Mouse (Mus musculus): ENCODE measurements around the gene Clptm1l.
A peak's percentile ranks its signal among the peaks of the same experiment; 100 is the strongest.

Clptm1l gene

DNA sequence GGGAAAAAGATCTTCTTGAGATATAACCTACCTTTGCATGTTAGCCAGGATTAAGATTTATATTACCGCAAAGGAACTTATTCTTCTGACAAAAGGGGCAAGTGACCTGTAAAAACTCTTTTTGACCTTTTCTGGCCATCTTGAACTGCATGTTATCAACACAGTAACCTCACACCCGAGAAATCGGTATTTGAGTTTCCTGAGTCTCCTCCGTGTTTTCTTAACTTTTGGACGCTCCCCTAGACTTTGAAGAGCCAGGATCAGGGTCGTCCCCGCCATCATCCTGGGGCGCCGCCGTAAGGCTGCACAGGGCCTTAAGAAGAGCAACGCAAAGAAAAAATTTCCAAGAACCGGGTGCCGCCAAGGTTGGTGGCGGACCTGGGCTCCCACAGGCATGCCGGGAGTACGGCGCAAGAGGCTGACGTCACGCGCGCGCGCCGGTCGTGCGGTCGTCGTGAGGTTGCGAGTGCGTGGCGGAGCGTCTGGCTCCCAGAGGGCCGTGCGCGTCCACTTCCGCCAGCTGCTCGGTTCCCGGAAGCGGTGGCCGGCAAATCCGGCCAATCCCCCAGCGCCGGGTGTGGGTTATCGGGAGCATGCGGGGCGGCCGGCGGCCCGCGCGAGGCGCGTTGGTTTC lies at the start of gene Clptm1l:
Gene Clptm1l, plus strand, starts transcription at position 485 of the 634 bp plus-strand sequence.
- Histone ChIP-seq H3K36me3 (ENCODE audit: control insufficient read depth, insufficient read depth, low read length, poor library complexity, severe bottlenecking) (no peaks in the 10 kb centered on the region; the same call in 1 of the 2 replicates), H3K27me3 (ENCODE audit: control insufficient read depth, insufficient read depth, low read length, poor library complexity, severe bottlenecking) (no peaks in the 10 kb centered on the region)
- peak; percentile 94 for DNase-seq (ENCODE audit: low read depth, low spot score)

DNA sequence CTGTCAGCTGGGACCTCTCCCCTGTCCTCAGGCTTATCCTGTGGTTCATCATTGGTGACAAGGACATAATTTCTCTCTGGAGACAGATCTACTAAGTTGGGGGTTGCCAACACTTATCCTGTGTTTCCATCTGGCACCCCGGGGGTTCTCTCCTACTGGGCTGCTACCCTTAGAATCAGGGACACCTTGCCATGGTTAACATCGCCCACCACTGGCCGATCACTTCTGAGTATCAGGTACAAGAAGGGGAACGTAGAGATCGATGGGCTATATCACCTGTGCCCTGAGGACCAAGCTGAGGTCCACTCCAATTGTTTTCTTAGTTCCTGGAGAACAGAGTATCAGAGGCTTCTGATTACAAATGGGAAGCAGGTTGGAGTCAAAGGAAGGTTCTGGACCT lies 39.6 kb upstream of the Clptm1l start:
- H3K27me3 ChIP-seq (ENCODE audit: control insufficient read depth, insufficient read depth, low read length, poor library complexity, severe bottlenecking), result no peaks in the 10 kb centered on the region
- no peak for DNase-seq (ENCODE audit: low read depth, low spot score)
- no peaks in the 10 kb centered on the region for H3K36me3 ChIP-seq (ENCODE audit: control insufficient read depth, insufficient read depth, low read length, poor library complexity, severe bottlenecking)

DNA sequence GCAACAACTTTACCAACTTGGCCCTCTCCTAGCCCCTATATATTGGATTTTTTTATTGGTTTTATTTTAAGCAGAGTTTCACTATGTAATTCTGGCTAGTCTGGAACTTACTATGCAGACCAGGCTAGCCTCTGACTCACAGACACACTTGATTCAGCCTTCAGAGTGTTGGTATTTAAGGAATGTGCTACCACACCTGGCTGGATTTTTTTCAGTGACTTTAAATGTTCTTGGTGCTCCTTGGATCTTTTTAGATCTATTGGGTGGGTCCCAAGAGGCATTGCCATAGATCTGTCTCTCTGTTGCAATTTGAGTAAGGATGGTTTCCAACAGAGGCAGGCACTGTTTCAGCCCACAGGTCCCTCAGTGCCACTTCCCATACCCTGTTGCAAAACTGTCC lies 28.8 kb upstream of the Clptm1l start:
- no peak for DNase-seq (ENCODE audit: low read depth, low spot score)
- H3K27me3 ChIP-seq (ENCODE audit: control insufficient read depth, insufficient read depth, low read length, poor library complexity, severe bottlenecking), result no peaks in the 10 kb centered on the region
- H3K36me3 ChIP-seq (ENCODE audit: control insufficient read depth, insufficient read depth, low read length, poor library complexity, severe bottlenecking), result no peaks in the 10 kb centered on the region

DNA sequence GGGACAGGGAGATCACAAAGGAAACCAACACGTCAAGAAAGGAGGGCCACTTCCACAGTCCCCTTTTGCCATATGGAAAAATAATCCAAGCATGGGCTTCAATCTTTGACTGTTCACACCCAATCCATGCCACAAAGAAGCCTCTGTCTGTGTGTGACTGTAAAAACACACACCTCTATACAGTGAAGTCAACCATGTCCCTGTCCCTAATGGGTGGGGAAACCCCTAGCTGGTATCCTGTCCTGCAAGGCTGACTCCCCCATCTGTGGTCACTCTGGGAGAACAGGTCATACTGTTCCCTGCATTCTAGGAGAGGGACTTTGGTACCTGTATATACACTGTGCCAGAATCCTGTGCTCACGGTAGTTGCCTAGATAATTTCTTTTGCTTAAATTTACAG lies 26.5 kb upstream of the Clptm1l start:
- Histone ChIP-seq H3K27me3 (ENCODE audit: control insufficient read depth, insufficient read depth, low read length, poor library complexity, severe bottlenecking) (peaks cover under 1% of the 10 kb centered on the region; the same call in 1 of the 2 replicates), H3K36me3 (ENCODE audit: control insufficient read depth, insufficient read depth, low read length, poor library complexity, severe bottlenecking) (no peaks in the 10 kb centered on the region)
- DNase-seq (ENCODE audit: low read depth, low spot score), result no peak

DNA sequence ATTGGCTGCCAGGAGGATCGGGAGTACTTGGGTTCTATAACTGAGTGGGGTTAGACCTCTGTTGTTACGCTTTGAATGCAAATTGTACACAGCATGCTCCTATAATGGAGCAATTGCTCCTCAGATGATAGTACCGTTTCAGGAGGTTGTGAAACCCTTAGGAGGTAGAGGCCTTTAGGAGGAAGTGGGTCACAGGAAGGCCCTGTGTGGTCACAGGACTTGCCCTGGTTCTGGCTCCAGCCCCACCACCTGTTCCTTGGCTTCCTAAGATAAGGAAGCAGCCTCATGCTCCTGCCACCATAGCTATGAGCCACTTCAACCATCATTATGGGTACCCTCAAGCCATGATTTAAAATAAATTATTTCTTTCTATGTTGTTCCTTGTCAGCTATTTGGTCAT lies 12.3 kb upstream of the Clptm1l start:
- no peak for DNase-seq (ENCODE audit: low read depth, low spot score)
- no peaks in the 10 kb centered on the region for H3K27me3 ChIP-seq (ENCODE audit: control insufficient read depth, insufficient read depth, low read length, poor library complexity, severe bottlenecking)
- no peaks in the 10 kb centered on the region for H3K36me3 ChIP-seq (ENCODE audit: control insufficient read depth, insufficient read depth, low read length, poor library complexity, severe bottlenecking)

DNA sequence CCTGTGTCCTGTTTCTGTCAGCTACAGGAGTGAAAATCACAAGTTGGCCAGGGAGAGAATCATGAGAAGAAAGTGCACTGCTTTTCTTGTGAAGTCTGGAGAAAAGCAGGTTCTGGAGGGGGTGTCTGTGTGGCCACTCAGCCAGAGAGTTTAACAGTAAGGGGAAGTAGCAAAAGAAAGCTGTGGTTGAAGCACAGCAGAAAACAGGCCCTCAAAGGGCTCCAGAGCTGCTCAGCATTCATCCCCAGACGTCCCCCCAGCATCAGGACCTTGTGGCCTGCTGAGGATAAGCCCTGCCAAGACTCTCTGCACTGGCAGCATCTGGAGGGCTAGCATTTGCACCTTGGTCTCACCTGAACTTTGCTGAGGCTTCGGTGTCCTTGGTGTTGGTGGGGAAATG lies 11.3 kb upstream of the Clptm1l start:
- no peak for DNase-seq (ENCODE audit: low read depth, low spot score)
- Histone ChIP-seq H3K36me3 (ENCODE audit: control insufficient read depth, insufficient read depth, low read length, poor library complexity, severe bottlenecking) (no peaks in the 10 kb centered on the region), H3K27me3 (ENCODE audit: control insufficient read depth, insufficient read depth, low read length, poor library complexity, severe bottlenecking) (no peaks in the 10 kb centered on the region)

DNA sequence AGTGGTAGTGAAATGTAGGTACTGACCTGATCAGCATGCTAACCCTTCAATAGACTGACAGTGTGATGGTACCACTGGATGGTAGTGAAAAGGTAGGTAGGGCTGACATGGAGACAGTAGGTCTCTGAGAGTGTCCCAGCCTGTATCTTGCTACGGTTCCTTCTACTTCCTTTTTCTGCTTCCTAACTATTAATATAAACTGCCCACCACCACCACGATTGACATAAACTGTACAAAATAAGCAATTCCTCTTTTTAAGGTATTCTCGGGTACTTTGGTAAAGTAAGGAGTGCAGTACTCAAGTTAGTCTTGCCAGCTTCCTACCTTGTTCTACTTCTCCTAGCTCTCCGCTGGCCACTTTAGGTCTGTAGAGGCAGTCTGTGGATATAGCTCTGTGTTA lies 7.5 kb upstream of the Clptm1l start:
- Histone ChIP-seq H3K36me3 (ENCODE audit: control insufficient read depth, insufficient read depth, low read length, poor library complexity, severe bottlenecking) (no peaks in the 10 kb centered on the region), H3K27me3 (ENCODE audit: control insufficient read depth, insufficient read depth, low read length, poor library complexity, severe bottlenecking) (no peaks in the 10 kb centered on the region)
- no peak for DNase-seq (ENCODE audit: low read depth, low spot score)

DNA sequence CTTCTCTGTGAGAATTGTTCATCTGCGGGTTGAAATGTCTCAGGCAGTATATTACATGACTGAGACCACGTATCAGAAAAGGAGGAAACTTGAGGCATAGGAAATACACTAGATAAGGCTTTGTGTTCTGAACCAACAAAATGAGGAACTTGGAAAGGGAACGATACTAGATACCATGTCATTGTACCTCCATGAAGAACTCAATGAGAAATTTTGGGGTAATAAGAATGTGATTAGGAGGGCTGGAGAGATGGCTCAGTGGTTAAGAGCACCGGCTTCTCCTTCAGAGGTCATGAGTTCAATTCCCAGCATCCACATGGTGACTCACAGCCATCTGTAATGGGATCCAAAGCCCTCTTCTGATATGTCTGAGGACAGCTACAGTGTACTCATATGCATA lies 3.6 kb upstream of the Clptm1l start:
- Histone ChIP-seq H3K36me3 (ENCODE audit: control insufficient read depth, insufficient read depth, low read length, poor library complexity, severe bottlenecking) (no peaks in the 10 kb centered on the region), H3K27me3 (ENCODE audit: control insufficient read depth, insufficient read depth, low read length, poor library complexity, severe bottlenecking) (no peaks in the 10 kb centered on the region)
- DNase-seq (ENCODE audit: low read depth, low spot score), result peak; percentile 16

DNA sequence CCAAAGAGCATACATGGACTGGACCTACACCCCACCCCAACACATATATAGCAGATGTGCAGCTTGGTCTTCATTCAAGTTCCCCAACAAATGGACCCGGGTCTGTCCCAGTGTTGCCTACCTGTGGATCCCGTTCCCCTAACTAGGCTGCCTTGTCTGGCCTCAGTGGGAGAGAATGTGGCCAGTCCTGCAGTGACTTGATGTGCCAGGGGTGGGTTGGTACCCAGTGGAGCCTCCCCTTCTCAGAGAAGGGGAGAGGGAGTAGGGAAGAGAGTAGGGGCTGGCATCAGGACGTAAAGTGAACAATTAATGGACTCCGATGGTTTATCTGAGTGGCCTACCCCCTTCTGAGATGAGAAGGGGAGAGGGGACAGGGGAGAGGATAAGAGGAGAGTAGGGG lies 760 bp upstream of the Clptm1l start:
- Histone ChIP-seq H3K27me3 (ENCODE audit: control insufficient read depth, insufficient read depth, low read length, poor library complexity, severe bottlenecking) (no peaks in the 10 kb centered on the region), H3K36me3 (ENCODE audit: control insufficient read depth, insufficient read depth, low read length, poor library complexity, severe bottlenecking) (no peaks in the 10 kb centered on the region; the same call in 1 of the 2 replicates)
- no peak for DNase-seq (ENCODE audit: low read depth, low spot score)

DNA sequence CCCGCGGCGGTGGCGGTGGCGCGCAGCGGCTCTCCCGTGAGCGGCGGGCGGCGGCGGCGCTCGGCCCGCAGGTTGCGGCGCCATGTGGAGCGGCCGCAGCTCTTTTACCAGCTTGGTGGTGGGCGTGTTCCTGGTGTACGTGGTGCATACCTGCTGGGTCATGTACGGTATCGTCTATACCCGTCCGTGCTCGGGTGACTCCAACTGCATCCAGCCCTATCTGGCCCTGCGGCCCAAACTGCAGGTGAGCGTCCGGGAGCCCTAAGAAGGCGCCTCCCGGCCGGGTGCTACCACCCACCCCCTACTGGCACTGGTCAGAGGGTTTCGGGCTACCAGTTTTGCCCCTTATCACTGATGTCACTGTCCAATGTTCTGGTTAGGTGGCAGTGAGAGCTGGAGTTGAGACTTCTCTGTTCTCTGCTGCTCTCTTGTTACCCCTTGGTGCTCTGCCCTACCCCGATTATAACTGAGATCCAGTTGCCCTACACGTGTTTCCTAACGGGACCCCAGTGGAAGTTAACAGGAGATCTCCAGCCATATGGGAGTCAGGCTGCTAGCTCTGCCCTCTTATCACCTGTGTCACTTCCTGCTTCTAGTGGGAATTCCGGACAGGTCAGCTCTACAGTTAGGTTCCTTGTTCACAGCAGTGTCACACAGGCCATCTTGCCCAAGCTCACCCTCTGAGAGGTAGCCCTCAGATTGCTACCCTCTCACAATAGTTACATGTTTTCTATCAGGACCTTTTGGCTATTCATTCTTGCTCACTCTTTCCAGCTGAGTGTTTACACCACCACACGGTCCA lies 551 bp downstream of the Clptm1l start:
- Histone ChIP-seq H3K27me3 (ENCODE audit: control insufficient read depth, insufficient read depth, low read length, poor library complexity, severe bottlenecking) (no peaks in the 10 kb centered on the region), H3K36me3 (ENCODE audit: control insufficient read depth, insufficient read depth, low read length, poor library complexity, severe bottlenecking) (peaks cover 2% of the 10 kb centered on the region)
- no peak for DNase-seq (ENCODE audit: low read depth, low spot score)

DNA sequence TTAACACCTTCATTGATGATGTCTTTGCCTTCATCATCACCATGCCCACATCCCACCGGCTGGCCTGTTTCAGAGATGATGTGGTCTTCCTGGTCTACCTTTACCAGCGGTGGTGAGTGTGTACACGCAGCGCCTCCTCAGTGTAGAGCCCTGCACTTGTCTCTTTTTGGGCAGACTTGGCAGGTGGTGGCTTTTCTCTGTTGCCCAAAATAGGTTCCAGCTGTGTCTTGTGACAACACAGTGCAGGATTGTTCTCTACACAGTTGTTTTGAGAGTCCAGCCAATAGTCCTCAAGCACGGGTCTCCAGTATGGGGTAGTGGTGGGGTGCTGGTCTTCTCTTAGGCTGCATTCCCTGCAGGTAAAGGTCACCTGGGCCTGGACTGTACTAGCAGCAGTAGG lies 14.6 kb downstream of the Clptm1l start:
- H3K36me3 ChIP-seq (ENCODE audit: control insufficient read depth, insufficient read depth, low read length, poor library complexity, severe bottlenecking), result peaks cover 8% of the 10 kb centered on the region
- no peak for DNase-seq (ENCODE audit: low read depth, low spot score)
- H3K27me3 ChIP-seq (ENCODE audit: control insufficient read depth, insufficient read depth, low read length, poor library complexity, severe bottlenecking), result no peaks in the 10 kb centered on the region

DNA sequence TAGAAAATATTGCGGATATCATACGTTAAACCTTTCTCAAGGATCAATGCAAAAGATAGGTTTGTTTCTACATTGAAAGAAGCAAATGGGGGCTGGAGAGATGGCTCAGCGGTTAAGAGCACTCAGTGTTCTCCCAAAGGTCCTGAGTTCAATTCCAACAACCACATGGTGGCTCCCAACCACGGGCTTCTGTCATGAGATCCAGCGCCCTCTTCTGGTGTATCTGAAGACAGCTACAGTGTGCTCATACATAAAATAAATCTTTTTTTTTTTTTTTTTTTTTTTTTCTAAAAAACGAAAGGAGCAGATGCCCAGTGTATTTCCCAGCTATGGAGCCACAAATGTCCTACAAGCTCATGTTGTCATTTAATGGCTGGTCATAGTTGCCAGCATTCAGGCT lies 16.8 kb downstream of the Clptm1l start:
- H3K36me3 ChIP-seq (ENCODE audit: control insufficient read depth, insufficient read depth, low read length, poor library complexity, severe bottlenecking), result peaks cover 5% of the 10 kb centered on the region
- peak; percentile 52 for DNase-seq (ENCODE audit: low read depth, low spot score)
- H3K27me3 ChIP-seq (ENCODE audit: control insufficient read depth, insufficient read depth, low read length, poor library complexity, severe bottlenecking), result no peaks in the 10 kb centered on the region

DNA sequence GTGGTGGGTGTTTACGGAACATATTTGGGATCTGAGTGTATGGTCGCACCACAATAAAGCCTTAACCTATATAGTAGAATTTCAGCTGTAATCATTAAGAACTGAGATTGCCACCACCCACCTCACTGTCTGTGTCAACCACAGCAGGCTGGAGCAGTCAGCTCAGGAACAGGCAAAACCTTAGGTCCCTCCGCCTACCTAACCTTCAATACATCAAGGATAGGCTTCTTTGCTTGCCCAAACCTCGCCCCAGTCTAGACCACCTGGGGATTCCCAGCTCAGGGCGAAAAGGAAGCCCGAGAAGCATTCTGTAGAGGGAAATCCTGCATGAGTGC lies 22.6 kb downstream of the Clptm1l start:
- DNase-seq (ENCODE audit: low read depth, low spot score), result no peak
- no peaks in the 10 kb centered on the region for H3K27me3 ChIP-seq (ENCODE audit: control insufficient read depth, insufficient read depth, low read length, poor library complexity, severe bottlenecking)
- H3K36me3 ChIP-seq (ENCODE audit: control insufficient read depth, insufficient read depth, low read length, poor library complexity, severe bottlenecking), result peaks cover 3% of the 10 kb centered on the region; the same call in 1 of the 2 replicates

DNA sequence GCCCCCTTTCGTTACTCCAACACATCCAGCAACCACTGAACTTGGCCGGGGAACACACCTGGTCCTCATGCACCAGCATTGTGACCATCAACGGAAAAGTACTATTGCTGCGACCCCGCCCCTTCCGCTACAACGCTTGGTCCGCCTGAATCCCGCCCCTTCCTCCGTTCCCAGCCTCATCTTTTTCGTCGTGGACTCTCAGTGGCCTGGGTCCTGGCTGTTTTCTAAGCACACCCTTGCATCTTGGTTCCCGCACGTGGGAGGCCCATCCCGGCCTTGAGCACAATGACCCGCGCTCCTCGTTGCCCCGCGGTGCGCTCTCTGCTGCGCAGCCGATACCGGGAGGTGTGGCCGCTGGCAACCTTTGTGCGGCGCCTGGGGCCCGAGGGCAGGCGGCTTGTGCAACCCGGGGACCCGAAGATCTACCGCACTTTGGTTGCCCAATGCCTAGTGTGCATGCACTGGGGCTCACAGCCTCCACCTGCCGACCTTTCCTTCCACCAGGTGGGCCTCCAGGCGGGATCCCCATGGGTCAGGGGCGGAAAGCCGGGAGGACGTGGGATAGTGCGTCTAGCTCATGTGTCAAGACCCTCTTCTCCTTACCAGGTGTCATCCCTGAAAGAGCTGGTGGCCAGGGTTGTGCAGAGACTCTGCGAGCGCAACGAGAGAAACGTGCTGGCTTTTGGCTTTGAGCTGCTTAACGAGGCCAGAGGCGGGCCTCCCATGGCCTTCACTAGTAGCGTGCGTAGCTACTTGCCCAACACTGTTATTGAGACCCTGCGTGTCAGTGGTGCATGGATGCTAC lies 23.1 kb downstream of the Clptm1l start, which contains the start of gene Tert:
Gene Tert, plus strand, starts transcription at position 167 of the 805 bp plus-strand sequence.
- no peaks in the 10 kb centered on the region for H3K27me3 ChIP-seq (ENCODE audit: control insufficient read depth, insufficient read depth, low read length, poor library complexity, severe bottlenecking)
- DNase-seq (ENCODE audit: low read depth, low spot score), result peak; percentile 70
- H3K36me3 ChIP-seq (ENCODE audit: control insufficient read depth, insufficient read depth, low read length, poor library complexity, severe bottlenecking), result peaks cover 1% of the 10 kb centered on the region; the same call in 1 of the 2 replicates

DNA sequence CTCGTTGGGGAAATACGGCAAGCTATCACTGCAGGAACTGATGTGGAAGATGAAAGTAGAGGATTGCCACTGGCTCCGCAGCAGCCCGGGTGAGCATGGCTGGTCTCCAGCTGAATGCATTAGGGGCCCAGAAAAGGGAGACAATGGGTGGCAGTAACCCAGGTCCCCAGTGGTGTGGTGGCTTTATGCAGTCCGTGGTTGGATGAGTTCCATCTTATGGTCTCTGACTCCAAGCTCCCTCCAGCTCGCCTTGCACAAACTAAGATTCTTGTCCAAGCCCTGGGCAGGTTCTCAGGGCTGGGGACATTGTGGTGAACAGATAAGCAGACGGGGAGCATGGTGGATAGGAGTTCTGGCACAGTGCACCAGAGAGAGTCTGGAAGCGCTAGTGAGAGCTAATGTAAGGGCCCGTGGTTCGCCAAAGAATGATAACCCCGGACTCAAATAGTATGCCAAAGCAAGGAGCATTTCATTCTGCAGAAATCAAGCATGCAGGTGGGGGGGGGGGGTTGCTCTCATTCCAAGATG lies 24.8 kb downstream of the Clptm1l start:
- no peak for DNase-seq (ENCODE audit: low read depth, low spot score)
- Histone ChIP-seq H3K36me3 (ENCODE audit: control insufficient read depth, insufficient read depth, low read length, poor library complexity, severe bottlenecking) (no peaks in the 10 kb centered on the region), H3K27me3 (ENCODE audit: control insufficient read depth, insufficient read depth, low read length, poor library complexity, severe bottlenecking) (no peaks in the 10 kb centered on the region)

Measured in splenic B cell, adult 2 months (primary cell).